Mouse (Mus musculus): ENCODE results near the gene Foxj1. TPM values are rescaled to one million over a fixed set of nuclear protein-coding genes. Genes with fewer than 3 reads are reported as not detected.
A peak's percentile ranks its signal among the peaks of the same experiment; 100 is the strongest.

Foxj1 gene
- total and polyA plus RNA-seq, 2 experiments from 2014 or later: 12.1 to 37.5 TPM

- peaks cover 19% of the 10 kb centered on the region for H3K36me3 ChIP-seq (ENCODE audit: insufficient read depth, low read length)
- no peak overlapping the region for H3K27ac ChIP-seq (ENCODE audit: low read depth, low read length)
- TF ChIP-seq CTCF (IDR thresholded peaks at IDR 0.05): no peak
- H3K4me1 ChIP-seq (ENCODE audit: insufficient read depth, low read length): peaks cover 4% of the 10 kb centered on the region; the same call in 1 of the 2 replicates
- WGBS: 63% methylated on average over 6 of the region's 6 CpGs
- H3K9me3 ChIP-seq (ENCODE audit: low read length): no peaks in the 10 kb centered on the region
- no peak overlapping the region for H3K4me2 ChIP-seq (ENCODE audit: low read depth, low read length, poor library complexity, severe bottlenecking)
- peaks cover 38% of the 10 kb centered on the region for H3K27me3 ChIP-seq (ENCODE audit: insufficient read depth, low read length)
- H3K9ac ChIP-seq (replicated peaks; ENCODE audit: low read length, poor library complexity, severe bottlenecking): no peak overlapping the region
- ATAC-seq (ENCODE audit: low FRiP score) (no peak), DNase-seq (ENCODE audit: low spot score) (no peak)
- H3K4me3 ChIP-seq (ENCODE audit: low read depth, low read length): no peak overlapping the region
These were observed 51.2 kb downstream of the Foxj1 start for GRCm38 (mm10) chr11:116283982-116284381.

- no peak for TF ChIP-seq CTCF (IDR thresholded peaks at IDR 0.05)
- peaks cover 9% of the 10 kb centered on the region for H3K36me3 ChIP-seq (ENCODE audit: insufficient read depth, low read length)
- no peak for ATAC-seq (ENCODE audit: low FRiP score)
- H3K4me3 ChIP-seq (ENCODE audit: low read depth, low read length): peak overlapping the region; percentile 6; the same call in 1 of the 2 replicates
- H3K4me1 ChIP-seq (ENCODE audit: insufficient read depth, low read length): peaks cover 4% of the 10 kb centered on the region; the same call in 1 of the 2 replicates
- H3K27ac ChIP-seq (ENCODE audit: low read depth, low read length): no peak overlapping the region
- peak overlapping the region; percentile 26; the same call in 1 of the 2 replicates for H3K4me2 ChIP-seq (ENCODE audit: low read depth, low read length, poor library complexity, severe bottlenecking)
- WGBS: 9% methylated on average over 48 of the region's 48 CpGs
- H3K27me3 ChIP-seq (ENCODE audit: insufficient read depth, low read length): peaks cover 38% of the 10 kb centered on the region
- 0 out of 2 replicates have a peak overlapping the region, but pooled peaks have one; percentile 2 for H3K9ac ChIP-seq (replicated peaks; ENCODE audit: low read length, poor library complexity, severe bottlenecking)
- H3K9me3 ChIP-seq (ENCODE audit: low read length): no peaks in the 10 kb centered on the region
- DNase-seq (ENCODE audit: low spot score): no peak
These were observed 52.2 kb downstream of the Foxj1 start for GRCm38 (mm10) chr11:116282912-116283521.

- Histone ChIP-seq H3K9ac (replicated peaks; ENCODE audit: low read length, poor library complexity, severe bottlenecking) (no peak overlapping the region), H3K27me3 (ENCODE audit: insufficient read depth, low read length) (peaks cover 38% of the 10 kb centered on the region), H3K9me3 (ENCODE audit: low read length) (no peaks in the 10 kb centered on the region), H3K36me3 (ENCODE audit: insufficient read depth, low read length) (no peaks in the 10 kb centered on the region), H3K4me3 (ENCODE audit: low read depth, low read length) (peak overlapping the region; percentile 33; the same call in 1 of the 2 replicates), H3K4me2 (ENCODE audit: low read depth, low read length, poor library complexity, severe bottlenecking) (peak overlapping the region; percentile 53; the same call in 1 of the 2 replicates), H3K4me1 (ENCODE audit: insufficient read depth, low read length) (peaks cover 4% of the 10 kb centered on the region; the same call in 1 of the 2 replicates), H3K27ac (ENCODE audit: low read depth, low read length) (no peak overlapping the region)
- ATAC-seq (ENCODE audit: low FRiP score) (no peak), DNase-seq (ENCODE audit: low spot score) (peak; percentile 29)
- peak; percentile 21; the same call in 1 of the 2 replicates for TF ChIP-seq CTCF (IDR thresholded peaks at IDR 0.05)
- 1% methylated on average over 11 of the region's 11 CpGs for WGBS
These were observed 53.1 kb downstream of the Foxj1 start for GRCm38 (mm10) chr11:116282089-116282488.

GRCm38 (mm10) chr11:116281671-116282070, 53.5 kb downstream of the Foxj1 start:
- peak overlapping the region; percentile 50 for H3K9ac ChIP-seq (replicated peaks; ENCODE audit: low read length, poor library complexity, severe bottlenecking)
- no peaks in the 10 kb centered on the region for H3K36me3 ChIP-seq (ENCODE audit: insufficient read depth, low read length)
- no peaks in the 10 kb centered on the region for H3K9me3 ChIP-seq (ENCODE audit: low read length)
- TF ChIP-seq CTCF (IDR thresholded peaks at IDR 0.05): no peak
- H3K27me3 ChIP-seq (ENCODE audit: insufficient read depth, low read length): peaks cover 38% of the 10 kb centered on the region
- peak overlapping the region; percentile 33 for H3K4me3 ChIP-seq (ENCODE audit: low read depth, low read length)
- H3K4me2 ChIP-seq (ENCODE audit: low read depth, low read length, poor library complexity, severe bottlenecking): peak overlapping the region; percentile 53
- no peak overlapping the region for H3K27ac ChIP-seq (ENCODE audit: low read depth, low read length)
- 1% methylated on average over 18 of the region's 18 CpGs for WGBS
- ATAC-seq (ENCODE audit: low FRiP score): no peak
- no peak for DNase-seq (ENCODE audit: low spot score)
- peaks cover 4% of the 10 kb centered on the region; the same call in 1 of the 2 replicates for H3K4me1 ChIP-seq (ENCODE audit: insufficient read depth, low read length)

- H3K9ac ChIP-seq (replicated peaks; ENCODE audit: low read length, poor library complexity, severe bottlenecking): peak within 1 kb of the TSS; percentile 50
- no peak for DNase-seq (ENCODE audit: low spot score)
- no peak for TF ChIP-seq CTCF (IDR thresholded peaks at IDR 0.05)
- no peak within 1 kb of the TSS for H3K27ac ChIP-seq (ENCODE audit: low read depth, low read length)
- H3K27me3 ChIP-seq (ENCODE audit: insufficient read depth, low read length): peaks cover 38% of the 10 kb centered on the region
- peak; percentile 11; the same call in 1 of the 2 replicates for ATAC-seq (ENCODE audit: low FRiP score)
- H3K4me2 ChIP-seq (ENCODE audit: low read depth, low read length, poor library complexity, severe bottlenecking): peak within 1 kb of the TSS; percentile 53
- H3K36me3 ChIP-seq (ENCODE audit: insufficient read depth, low read length): no peaks in the 10 kb centered on the region
- H3K9me3 ChIP-seq (ENCODE audit: low read length): no peaks in the 10 kb centered on the region
- 7% methylated on average over 41 of the region's 48 CpGs for WGBS
- peak within 1 kb of the TSS; percentile 33 for H3K4me3 ChIP-seq (ENCODE audit: low read depth, low read length)
- peaks cover 4% of the 10 kb centered on the region; the same call in 1 of the 2 replicates for H3K4me1 ChIP-seq (ENCODE audit: insufficient read depth, low read length)
These were observed 54.2 kb downstream of the Foxj1 start, which contains the start of gene Galr2 for GRCm38 (mm10) chr11:116280751-116281663. Gene Galr2 (plus strand): TSS chr11:116280939.

Other genes with a start within 250 kb of the Foxj1 start
- gene Wbp2, start 248.4 kb downstream of the Foxj1 start, total RNA-seq (2014; rRNA removed): 119 and 150 TPM in 2 replicates
- 254 and 267 TPM in 2 replicates for gene Wbp2, start 248.4 kb downstream of the Foxj1 start, polyA plus RNA-seq (2015; fragmentation: Nextera tagmentation; extraction: Ambion mirVana)
- 12.6 and 16.8 TPM in 2 replicates for gene Trim47, start 208.2 kb downstream of the Foxj1 start, total RNA-seq (2014; rRNA removed)
- 9.0 and 11.7 TPM in 2 replicates for gene Trim47, start 208.2 kb downstream of the Foxj1 start, polyA plus RNA-seq (2015; fragmentation: Nextera tagmentation; extraction: Ambion mirVana)
- gene Trim65, start 204.3 kb downstream of the Foxj1 start, total RNA-seq (2014; rRNA removed): 5.7 and 7.6 TPM in 2 replicates
- gene Trim65, start 204.3 kb downstream of the Foxj1 start, polyA plus RNA-seq (2015; fragmentation: Nextera tagmentation; extraction: Ambion mirVana): 2.3 TPM in 2 replicates
- 74.3 and 100 TPM in 2 replicates for gene Mrpl38, start 196.5 kb downstream of the Foxj1 start, total RNA-seq (2014; rRNA removed)
- 77.0 and 78.7 TPM in 2 replicates for gene Mrpl38, start 196.5 kb downstream of the Foxj1 start, polyA plus RNA-seq (2015; fragmentation: Nextera tagmentation; extraction: Ambion mirVana)
- gene Fbf1, start 167.2 kb downstream of the Foxj1 start, total RNA-seq (2014; rRNA removed): 82.2 and 83.0 TPM in 2 replicates
- 38.6 and 43.7 TPM in 2 replicates for gene Fbf1, start 167.2 kb downstream of the Foxj1 start, polyA plus RNA-seq (2015; fragmentation: Nextera tagmentation; extraction: Ambion mirVana)
- 54.2 and 60.5 TPM in 2 replicates for gene Ten1, start 136.5 kb downstream of the Foxj1 start, total RNA-seq (2014; rRNA removed)
- gene Ten1, start 136.5 kb downstream of the Foxj1 start, polyA plus RNA-seq (2015; fragmentation: Nextera tagmentation; extraction: Ambion mirVana): 91.2 and 101 TPM in 2 replicates
- gene Acox1, start 136.4 kb downstream of the Foxj1 start, total RNA-seq (2014; rRNA removed): 110 and 116 TPM in 2 replicates
- gene Acox1, start 136.4 kb downstream of the Foxj1 start, polyA plus RNA-seq (2015; fragmentation: Nextera tagmentation; extraction: Ambion mirVana): 66.1 and 69.2 TPM in 2 replicates
- gene Evpl, start 97.3 kb downstream of the Foxj1 start, total RNA-seq (2014; rRNA removed): 3.3 and 4.9 TPM in 2 replicates
- 1.9 and 2.3 TPM in 2 replicates for gene Evpl, start 97.3 kb downstream of the Foxj1 start, polyA plus RNA-seq (2015; fragmentation: Nextera tagmentation; extraction: Ambion mirVana)
- gene Srp68, start 61.2 kb downstream of the Foxj1 start, total RNA-seq (2014; rRNA removed): 17.7 and 27.3 TPM in 2 replicates
- gene Srp68, start 61.2 kb downstream of the Foxj1 start, polyA plus RNA-seq (2015; fragmentation: Nextera tagmentation; extraction: Ambion mirVana): 47.9 and 50.9 TPM in 2 replicates
- 0.47 TPM in 1 of 2 replicates, not detected in the other for gene Galr2, start 54.5 kb downstream of the Foxj1 start, total RNA-seq (2014; rRNA removed)
- 0.36 and 0.54 TPM in 2 replicates for gene Galr2, start 54.5 kb downstream of the Foxj1 start, polyA plus RNA-seq (2015; fragmentation: Nextera tagmentation; extraction: Ambion mirVana)
- 81.0 and 101 TPM in 2 replicates for gene Exoc7, start 28.2 kb downstream of the Foxj1 start, total RNA-seq (2014; rRNA removed)
- gene Exoc7, start 28.2 kb downstream of the Foxj1 start, polyA plus RNA-seq (2015; fragmentation: Nextera tagmentation; extraction: Ambion mirVana): 144 and 149 TPM in 2 replicates
- 113 and 138 TPM in 2 replicates for gene Rnf157, start 77.6 kb upstream of the Foxj1 start, total RNA-seq (2014; rRNA removed)
- 53.7 and 57.0 TPM in 2 replicates for gene Rnf157, start 77.6 kb upstream of the Foxj1 start, polyA plus RNA-seq (2015; fragmentation: Nextera tagmentation; extraction: Ambion mirVana)
- gene Ubald2, start 98.7 kb upstream of the Foxj1 start, total RNA-seq (2014; rRNA removed): 81.0 and 85.9 TPM in 2 replicates
- gene Ubald2, start 98.7 kb upstream of the Foxj1 start, polyA plus RNA-seq (2015; fragmentation: Nextera tagmentation; extraction: Ambion mirVana): 40.1 and 40.9 TPM in 2 replicates
- not detected in 2 replicates for gene Qrich2, start 130.8 kb upstream of the Foxj1 start, total RNA-seq (2014; rRNA removed)
- gene Qrich2, start 130.8 kb upstream of the Foxj1 start, polyA plus RNA-seq (2015; fragmentation: Nextera tagmentation; extraction: Ambion mirVana): 0.14 and 0.15 TPM in 2 replicates
- 110 and 113 TPM in 2 replicates for gene Prpsap1, start 158.8 kb upstream of the Foxj1 start, total RNA-seq (2014; rRNA removed)
- 156 and 157 TPM in 2 replicates for gene Prpsap1, start 158.8 kb upstream of the Foxj1 start, polyA plus RNA-seq (2015; fragmentation: Nextera tagmentation; extraction: Ambion mirVana)
- 12.2 and 12.4 TPM in 2 replicates for gene Sphk1, start 195.5 kb upstream of the Foxj1 start, total RNA-seq (2014; rRNA removed)
- 9.3 and 13.8 TPM in 2 replicates for gene Sphk1, start 195.5 kb upstream of the Foxj1 start, polyA plus RNA-seq (2015; fragmentation: Nextera tagmentation; extraction: Ambion mirVana)
- gene Ube2o, start 246.0 kb upstream of the Foxj1 start, total RNA-seq (2014; rRNA removed): 109 and 112 TPM in 2 replicates
- gene Ube2o, start 246.0 kb upstream of the Foxj1 start, polyA plus RNA-seq (2015; fragmentation: Nextera tagmentation; extraction: Ambion mirVana): 35.2 and 35.7 TPM in 2 replicates

Data from midbrain, postnatal 0 days (tissue).